Mouse (Mus musculus): ENCODE data around the gene Ctnna3.

GRCm38 (mm10) chr10:63839011-63839410 is 409.1 kb downstream of the Ctnna3 start:
- TF ChIP-seq CTCF (IDR thresholded peaks at IDR 0.05; ENCODE audit: borderline replicate concordance, insufficient read depth, low read depth, low read length): no peak
- TF ChIP-seq POLR2A (IDR thresholded peaks at IDR 0.05; ENCODE audit: borderline replicate concordance, insufficient read depth, low read length): no peak
